Mouse (Mus musculus) lung, embryonic 14.5 days (tissue): ENCODE measurements at regions not wholly inside any gene's neighbourhood (a gene's known extent, or its start where the extent isn't known, plus 50 kb on each side); places are given as distances from the start of the nearest gene placed in this dataset.
"Not testable (repeated sequence)": the region's sequence is repeated elsewhere in the genome, so short reads cannot be mapped to it uniquely, and the experiment has no call there.

Experiments used
- ATAC-seq: fragments of 200-750 bp; cut with Nextera tagmentation; 2 replicates; pipeline ENCODE4 v1.8.0; 2017; ENCODE audit warnings: mild to moderate bottlenecking, moderate TSS enrichment, moderate library complexity; ENCODE audit not compliant: insufficient read depth
- DNase-seq: peaks from one replicate; pipeline ENCODE4 v3.0.0-alpha.2; 2015
- H3K27ac ChIP-seq: fragments of 300-500 bp; sonication (generic); 2 replicates; pipeline ENCODE4 v1.5.1; 2014; ENCODE audit warnings: low read depth, mild to moderate bottlenecking, moderate library complexity
- H3K27me3 ChIP-seq: fragments of 300-500 bp; sonication (generic); 2 replicates; pipeline ENCODE4 v1.6.1; 2014; ENCODE audit warnings: low read length, control low read depth; ENCODE audit not compliant: insufficient read depth
- H3K36me3 ChIP-seq: fragments of 300-500 bp; sonication (generic); 2 replicates; pipeline ENCODE4 v1.6.1; 2014; ENCODE audit warnings: control low read depth; ENCODE audit not compliant: insufficient read depth
- H3K4me1 ChIP-seq: fragments of 300-500 bp; sonication (generic); 2 replicates; pipeline ENCODE4 v1.6.1; 2014; ENCODE audit warnings: antibody characterized with exemption, control low read depth; ENCODE audit not compliant: insufficient read depth
- H3K4me2 ChIP-seq: fragments of 300-500 bp; sonication (generic); 2 replicates; pipeline ENCODE4 v1.6.1; 2014; ENCODE audit warnings: mild to moderate bottlenecking
- H3K4me3 ChIP-seq: fragments of 300-500 bp; sonication (generic); 2 replicates; pipeline ENCODE4 v1.5.1; 2014; ENCODE audit warnings: low read depth, low read length
- H3K9ac ChIP-seq: fragments of 300-500 bp; sonication (generic); 2 replicates; pipeline ENCODE4 v1.6.1; 2014
- H3K9me3 ChIP-seq: fragments of 300-500 bp; sonication (generic); 2 replicates; pipeline ENCODE4 v1.6.1; 2016; ENCODE audit warnings: low read depth, low read length, control low read depth
- CTCF ChIP-seq: IDR thresholded peaks from 2 replicates; pipeline ENCODE4 v1.5.1; 2016; ENCODE audit warnings: antibody characterized with exemption, low read depth
- WGBS: fragments of 180-500 bp; shearing (Covaris S2); extraction: QIAGEN DNeasy Blood & Tissue Kit; methylation state at CpG from one replicate; pipeline ENCODE4 v1.1.7; 2014; 5-methylcytosine and 5-hydroxymethylcytosine counted together

DNA sequence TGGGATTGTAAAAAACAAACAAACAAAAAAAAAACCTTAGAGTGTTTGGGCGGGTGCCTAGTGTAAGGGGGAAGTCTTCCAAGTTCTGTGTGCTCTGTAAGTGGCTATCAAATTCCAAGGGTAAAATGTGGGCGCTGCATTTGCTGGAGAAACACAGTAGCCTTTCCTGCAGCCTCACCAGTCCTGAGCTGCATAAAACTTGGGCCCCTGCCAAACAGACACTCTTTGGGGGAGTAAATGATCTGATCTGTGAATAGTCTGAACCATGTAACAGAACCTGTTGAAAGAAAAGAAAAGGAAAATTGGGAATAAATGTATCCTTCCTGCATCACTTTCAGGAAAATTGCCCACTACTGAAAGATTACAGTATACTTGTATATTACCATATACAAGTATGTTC is 126.4 kb upstream of the Cldn34b3 start:
- Histone ChIP-seq H3K4me3 (no peak overlapping the region), H3K27me3 (no peaks in the 10 kb centered on the region), H3K27ac (no peak overlapping the region), H3K9me3 (no peaks in the 10 kb centered on the region), H3K9ac (no peak overlapping the region), H3K4me1 (no peaks in the 10 kb centered on the region), H3K36me3 (no peaks in the 10 kb centered on the region), H3K4me2 (no peak overlapping the region)
- 25% methylated on average over 2 of the region's 2 CpGs for WGBS
- TF ChIP-seq CTCF, result no peak
- peak; percentile 45 for DNase-seq
- ATAC-seq, result no peak; the same call in 1 of the 2 replicates

- H3K9ac ChIP-seq, result no peak overlapping the region
- no peak for TF ChIP-seq CTCF
- no peaks in the 10 kb centered on the region for H3K27me3 ChIP-seq
- ATAC-seq, result no peak
- no peak for DNase-seq
- H3K4me3 ChIP-seq, result no peak overlapping the region
- WGBS, result 60% methylated on average over 2 of the region's 2 CpGs
- no peak overlapping the region for H3K4me2 ChIP-seq
- H3K36me3 ChIP-seq, result no peaks in the 10 kb centered on the region
- H3K9me3 ChIP-seq, result no peaks in the 10 kb centered on the region
- H3K4me1 ChIP-seq, result no peaks in the 10 kb centered on the region
- H3K27ac ChIP-seq, result no peak overlapping the region
Measured at GRCm38 (mm10) chrX:76141022-76141421, 123.1 kb upstream of the Cldn34b3 start.

- DNase-seq, H3K4me1 ChIP-seq, H3K4me3 ChIP-seq, H3K4me2 ChIP-seq, H3K27ac ChIP-seq, H3K9ac ChIP-seq, H3K9me3 ChIP-seq, H3K27me3 ChIP-seq, H3K36me3 ChIP-seq, ATAC-seq: not testable (repeated sequence)
- 81% methylated on average over 2 of the region's 2 CpGs for WGBS
Measured at GRCm38 (mm10) chrX:76174806-76175205, 89.3 kb upstream of the Cldn34b3 start.

DNA sequence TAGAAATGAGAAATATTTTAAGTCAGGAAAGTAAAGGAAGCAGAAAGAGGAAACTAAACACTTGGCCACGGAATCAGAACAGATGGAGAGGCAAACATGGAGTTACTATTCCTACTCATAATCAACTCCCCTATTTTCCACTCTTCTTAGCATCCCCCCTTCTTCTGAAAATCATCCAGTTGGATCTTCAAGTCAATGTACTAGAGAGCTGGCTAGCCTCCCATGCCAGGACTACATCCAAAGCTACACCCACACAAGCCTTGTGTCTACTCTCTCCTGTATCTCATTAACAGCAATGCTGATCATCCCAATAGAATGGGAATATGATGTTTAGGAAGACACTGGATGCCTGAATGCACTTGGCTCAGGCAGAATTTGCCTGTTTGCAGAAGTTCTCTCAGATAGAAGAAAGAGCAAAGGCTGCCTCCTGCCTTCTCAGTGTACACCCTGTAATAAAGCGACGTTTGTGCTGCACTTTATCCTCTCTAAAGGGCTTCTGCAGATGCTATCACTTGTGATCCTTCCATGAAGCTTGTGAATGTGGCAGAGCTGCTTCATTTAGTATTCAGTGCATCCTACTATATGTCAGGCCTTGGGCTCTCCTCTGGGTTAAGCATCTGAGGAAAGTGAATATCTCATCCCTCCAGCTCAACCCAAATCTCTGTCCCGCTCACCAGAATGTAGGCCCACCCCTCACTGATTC is 82.5 kb upstream of the Cldn34b3 start:
- Histone ChIP-seq H3K9ac (no peak overlapping the region), H3K27me3 (no peaks in the 10 kb centered on the region), H3K4me2 (no peak overlapping the region), H3K9me3 (no peaks in the 10 kb centered on the region), H3K27ac (no peak overlapping the region), H3K36me3 (no peaks in the 10 kb centered on the region), H3K4me3 (no peak overlapping the region), H3K4me1 (no peaks in the 10 kb centered on the region)
- no peak for ATAC-seq
- TF ChIP-seq CTCF, result no peak
- DNase-seq, result no peak
- WGBS, result 79% methylated on average over 4 of the region's 4 CpGs

GRCm38 (mm10) chrX:76200607-76201006 is 63.5 kb upstream of the Cldn34b3 start:
- H3K36me3 ChIP-seq, result no peaks in the 10 kb centered on the region
- no peak overlapping the region for H3K9ac ChIP-seq
- 30% methylated on average over 1 of the region's 1 CpGs for WGBS
- no peak overlapping the region for H3K4me3 ChIP-seq
- no peak for DNase-seq
- H3K4me1 ChIP-seq, result no peaks in the 10 kb centered on the region
- H3K4me2 ChIP-seq, result no peak overlapping the region
- H3K9me3 ChIP-seq, result no peaks in the 10 kb centered on the region
- TF ChIP-seq CTCF, result no peak
- H3K27me3 ChIP-seq, result no peaks in the 10 kb centered on the region
- ATAC-seq, result no peak
- H3K27ac ChIP-seq, result no peak overlapping the region

- 18% methylated on average over 4 of the region's 4 CpGs for WGBS
- no peaks in the 10 kb centered on the region for H3K36me3 ChIP-seq
- no peaks in the 10 kb centered on the region for H3K27me3 ChIP-seq
- TF ChIP-seq CTCF, result peak; percentile 65
- H3K27ac ChIP-seq, result no peak overlapping the region
- no peak overlapping the region for H3K9ac ChIP-seq
- no peak overlapping the region for H3K4me2 ChIP-seq
- no peaks in the 10 kb centered on the region for H3K4me1 ChIP-seq
- peak; percentile 76 for DNase-seq
- no peaks in the 10 kb centered on the region for H3K9me3 ChIP-seq
- no peak for ATAC-seq
- H3K4me3 ChIP-seq, result no peak overlapping the region
Measured at GRCm38 (mm10) chrX:76201366-76201765, 62.7 kb upstream of the Cldn34b3 start.
